ENCODE assay signal across 22 mouse cellular contexts in genomic region chr9:49912306-49912705, GRCm38 (mm10).
DNase-seq lines count a peak whose midpoint lies in the region; TF ChIP-seq lines count a peak whose summit lies in the region.
"Had no signal": no experiment of that assay in that cellular context is flagged by ENCODE, and none has a peak within 500 bp of the region (broad histone marks: within the 10 kb centered on the region; RNA-seq: fewer than 3 reads in every experiment).

No protein-coding gene starts in this region.

- no peak overlapping the region for H3K4me3 ChIP-seq in C2C12 (ENCODE audit: insufficient read depth, poor library complexity, severe bottlenecking)
- H3K4me3 ChIP-seq: embryonic facial prominence, embryonic 13.5 days; embryonic facial prominence, embryonic 15.5 days; erythroblast, embryonic 14.5 days; forebrain, embryonic 10.5 days; forebrain, embryonic 12.5 days had no signal

- H3K36me3 ChIP-seq in C2C12 (ENCODE audit: control insufficient read depth, insufficient read depth) = no peaks in the 10 kb centered on the region
- H3K36me3 ChIP-seq: embryonic facial prominence, embryonic 13.5 days; embryonic facial prominence, embryonic 15.5 days; forebrain, embryonic 10.5 days; forebrain, embryonic 12.5 days had no signal

- H3ac ChIP-seq in C2C12 (ENCODE audit: control insufficient read depth, insufficient read length, low read depth) = no peak overlapping the region

- H3K79me2 ChIP-seq in C2C12 (ENCODE audit: control insufficient read depth, insufficient read depth) = no peaks in the 10 kb centered on the region

- no peaks in the 10 kb centered on the region for H3K79me3 ChIP-seq in C2C12 (ENCODE audit: low read depth)

- peak; percentile 15 for DNase-seq in ES-CJ7 (ENCODE audit: low read depth, low spot score)
- DNase-seq in ZHBTc4 (ENCODE audit: low read depth, low spot score) = peak; percentile 54
- DNase-seq in frontal cortex, postnatal 10 days (ENCODE audit: low spot score in 2 of 2) = no peak
- no peak for DNase-seq in spleen, postnatal 10 days (ENCODE audit: low spot score in 2 of 2)
- no peak for DNase-seq in frontal cortex, postnatal 25 days (ENCODE audit: low spot score in 2 of 2)
- DNase-seq: adrenal gland, adult 2 months; adrenal gland, postnatal 10 days; adrenal gland, postnatal 25 days; cerebellum, adult 11 months; cerebellum, adult 18-20 months; cerebellum, adult 8-10 months; cerebellum, adult 9-11 months; cerebellum, postnatal 14 days; cerebellum, postnatal 36 days; embryo, embryonic 11 days had no signal

- no peak for TF ChIP-seq CTCF in C2C12 (IDR thresholded peaks at IDR 0.05; ENCODE audit: control insufficient read depth, insufficient read depth, insufficient read length)

- H3K27me3 ChIP-seq in C2C12 (ENCODE audit: control insufficient read depth, insufficient read depth, insufficient read length) = no peaks in the 10 kb centered on the region
- H3K27me3 ChIP-seq: CH12.LX; embryonic facial prominence, embryonic 13.5 days; embryonic facial prominence, embryonic 15.5 days; forebrain, embryonic 12.5 days had no signal

TF ChIP-seq in C2C12, 6 proteins besides CTCF, POLR2A, EP300 and RAD21:
- TF ChIP-seq MYOG (IDR thresholded peaks at IDR 0.05; ENCODE audit: control insufficient read depth, extremely low read depth, insufficient read length) (no peak), CEBPB (IDR thresholded peaks at IDR 0.05; ENCODE audit: low read depth) (no peak), MAX (IDR thresholded peaks at IDR 0.05) (no peak), MYOD1 (IDR thresholded peaks at IDR 0.05; ENCODE audit: control insufficient read depth, insufficient read length, low read depth) (peak; percentile 11)

Comparison
In these comparisons a context has a peak if more than half of its experiments do, and no peak if none do; other contexts are left out.
1. DNase-seq: peak in ES-CJ7 (single experiment) and ZHBTc4 (single experiment); none in frontal cortex, postnatal 10 days (0 of 2), spleen, postnatal 10 days (0 of 2) and frontal cortex, postnatal 25 days (0 of 2).